Mouse (Mus musculus) testis, adult 2 months (tissue): ENCODE measurements around the gene Kifc1.

Experiments
- CTCF ChIP-seq: fragments of 200-500 bp; IDR thresholded peaks from 2 replicates; pipeline ENCODE4 v1.5.1; 2012; ENCODE audit warnings: low read depth, mild to moderate bottlenecking, inconsistent platforms, low read length, moderate library complexity; ENCODE audit not compliant: control insufficient read depth, insufficient read depth, insufficient replicate concordance
- POLR2A ChIP-seq: fragments of 200-500 bp; IDR thresholded peaks from 2 replicates; pipeline ENCODE4 v1.6.1; 2012; ENCODE audit warnings: low read depth, mild to moderate bottlenecking, inconsistent platforms, low read length, moderate library complexity; ENCODE audit not compliant: control insufficient read depth

GRCm38 (mm10) chr17:33892429-33892828 is 2.0 kb upstream of the Kifc1 start:
- TF ChIP-seq POLR2A (no peak), CTCF (no peak)
